Mouse (Mus musculus): ENCODE measurements at regions not wholly inside any gene's neighbourhood (a gene's known extent, or its start where the extent isn't known, plus 50 kb on each side); places are given as distances from the start of the nearest gene placed in this dataset.
A peak's percentile ranks its signal among the peaks of the same experiment; 100 is the strongest.

DNA sequence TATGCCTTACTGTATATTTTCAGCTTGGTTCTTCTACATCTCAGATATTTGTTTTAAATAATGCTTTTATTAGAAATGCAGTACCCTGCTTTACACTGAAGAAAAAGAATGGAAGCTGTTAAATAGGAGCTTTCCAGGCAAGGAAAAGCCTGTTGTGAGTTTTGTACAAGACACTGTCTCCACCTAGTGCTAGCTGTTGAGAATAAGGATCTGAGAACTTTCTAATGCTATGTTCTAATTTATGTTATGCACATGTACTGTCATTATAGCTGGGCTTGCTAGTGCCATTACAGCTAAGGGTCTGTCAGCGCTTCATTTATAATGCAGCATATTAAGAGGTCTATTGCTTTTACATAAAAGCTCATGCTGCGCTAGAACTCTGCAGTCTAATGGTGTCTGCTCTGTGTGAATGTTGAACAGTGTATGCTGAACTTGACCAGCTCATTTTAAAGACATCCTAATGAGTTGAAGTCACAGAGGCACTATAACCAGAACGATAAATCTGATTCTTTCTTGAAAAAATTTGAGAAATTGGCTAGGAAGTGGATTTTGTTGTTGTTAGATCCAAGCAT is 315.4 kb upstream of the Dnajc24 start:
- DNase-seq = no peak

DNA sequence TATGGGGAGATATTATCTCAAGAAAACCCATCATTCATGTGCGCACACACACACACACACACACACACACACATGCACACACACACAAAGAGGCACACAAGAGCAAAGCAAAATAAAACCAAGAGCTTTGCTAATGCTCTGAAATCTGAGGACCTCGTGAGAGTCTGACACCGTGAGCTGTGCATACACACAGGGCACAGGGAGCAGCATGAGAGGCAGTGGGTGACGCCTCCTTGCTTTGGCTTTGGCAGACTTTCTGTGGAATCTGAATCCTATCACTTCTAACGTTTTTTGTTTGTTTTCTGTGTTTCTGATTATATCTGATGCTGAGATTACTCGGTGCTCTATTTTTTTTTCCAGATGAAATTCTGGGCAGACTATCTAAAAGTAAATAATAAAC is 343.4 kb upstream of the Dnajc24 start:
- no peak for DNase-seq

DNA sequence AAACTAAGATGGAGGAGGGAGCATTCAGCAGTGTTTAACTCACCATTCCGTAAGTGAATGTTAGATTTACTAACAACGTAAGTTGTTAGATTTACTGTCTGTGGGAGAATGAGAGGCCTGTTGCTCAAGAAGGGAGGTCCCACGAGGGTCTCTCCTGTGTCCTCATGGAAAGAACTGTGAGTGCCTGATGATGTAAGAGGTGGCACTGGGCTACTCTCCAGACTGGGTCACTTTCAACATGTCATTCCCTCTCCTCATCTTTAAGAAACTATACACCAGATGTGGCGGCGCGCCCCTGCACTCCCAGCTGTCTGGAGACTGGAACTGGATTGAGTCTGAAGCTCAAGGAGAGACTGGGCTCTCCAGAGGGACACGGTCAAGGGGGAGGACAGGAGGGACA is 343.9 kb upstream of the Dnajc24 start:
- DNase-seq = no peak

DNA sequence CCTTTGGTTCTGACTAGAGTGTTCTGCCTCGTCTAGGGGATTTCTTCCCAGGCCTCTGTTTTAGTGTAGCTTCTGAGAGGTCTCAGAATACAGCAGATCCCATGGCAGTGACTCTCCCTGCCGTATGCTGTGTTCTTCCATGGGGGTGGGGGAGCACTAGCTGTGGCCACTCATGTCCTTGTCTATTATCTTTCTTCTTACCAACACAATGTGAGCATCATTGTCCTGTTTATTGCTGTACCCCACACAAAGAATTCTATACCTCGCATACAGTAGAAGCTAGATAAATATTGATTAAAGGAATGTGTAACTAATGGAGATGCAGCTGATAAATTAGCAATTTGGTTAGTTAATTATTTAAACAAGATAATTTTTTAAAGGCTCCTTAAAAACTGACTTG is 337.5 kb upstream of the Mpped2 start:
- DNase-seq = no peak

DNA sequence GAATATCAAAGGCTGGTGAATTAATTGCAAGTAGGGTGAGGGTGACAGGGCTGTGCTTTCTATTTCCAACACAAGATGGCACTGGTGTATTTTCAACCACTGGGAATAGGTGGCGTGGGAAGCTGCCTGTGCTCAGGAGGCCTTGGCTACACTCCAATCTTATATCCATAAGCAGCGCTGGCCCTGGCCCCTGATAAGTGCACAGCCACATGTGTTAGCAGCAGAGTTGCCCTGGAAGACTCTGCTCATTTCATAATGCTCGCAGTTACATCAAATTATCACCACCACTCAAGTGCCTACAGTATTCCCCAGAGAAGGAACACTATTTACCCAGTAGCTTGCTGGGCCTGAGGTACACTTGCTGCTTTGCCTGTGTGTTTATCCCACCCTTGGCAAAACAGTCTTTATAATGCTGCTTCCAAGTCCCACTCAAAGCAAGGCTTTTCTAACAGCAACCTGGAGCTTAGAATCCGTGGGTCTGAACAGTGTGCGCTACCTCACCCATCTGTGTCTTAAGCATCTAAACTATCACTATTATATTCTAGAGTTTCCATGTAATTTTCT is 337.0 kb upstream of the Mpped2 start:
- peak; percentile 89 for DNase-seq

DNA sequence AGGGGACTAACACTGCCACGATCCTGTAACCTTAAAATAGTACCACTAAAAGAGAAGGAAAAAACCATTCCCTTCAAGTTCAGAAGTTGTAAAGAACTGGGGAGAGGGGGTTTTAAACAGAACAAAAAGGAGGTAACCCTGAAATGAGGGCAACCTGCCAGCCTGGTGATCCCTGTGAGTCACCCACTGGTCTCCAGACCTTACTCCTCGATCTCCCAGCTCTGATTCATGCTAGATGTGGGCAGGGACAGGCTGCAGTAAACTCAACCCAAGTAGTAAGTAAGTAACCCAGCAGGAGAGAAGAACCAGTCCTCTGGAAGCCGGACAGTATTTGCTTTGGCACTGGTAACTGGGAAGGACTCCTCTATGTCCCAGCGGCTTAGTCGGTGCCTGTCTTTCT is 324.4 kb upstream of the Mpped2 start:
- DNase-seq = no peak

DNA sequence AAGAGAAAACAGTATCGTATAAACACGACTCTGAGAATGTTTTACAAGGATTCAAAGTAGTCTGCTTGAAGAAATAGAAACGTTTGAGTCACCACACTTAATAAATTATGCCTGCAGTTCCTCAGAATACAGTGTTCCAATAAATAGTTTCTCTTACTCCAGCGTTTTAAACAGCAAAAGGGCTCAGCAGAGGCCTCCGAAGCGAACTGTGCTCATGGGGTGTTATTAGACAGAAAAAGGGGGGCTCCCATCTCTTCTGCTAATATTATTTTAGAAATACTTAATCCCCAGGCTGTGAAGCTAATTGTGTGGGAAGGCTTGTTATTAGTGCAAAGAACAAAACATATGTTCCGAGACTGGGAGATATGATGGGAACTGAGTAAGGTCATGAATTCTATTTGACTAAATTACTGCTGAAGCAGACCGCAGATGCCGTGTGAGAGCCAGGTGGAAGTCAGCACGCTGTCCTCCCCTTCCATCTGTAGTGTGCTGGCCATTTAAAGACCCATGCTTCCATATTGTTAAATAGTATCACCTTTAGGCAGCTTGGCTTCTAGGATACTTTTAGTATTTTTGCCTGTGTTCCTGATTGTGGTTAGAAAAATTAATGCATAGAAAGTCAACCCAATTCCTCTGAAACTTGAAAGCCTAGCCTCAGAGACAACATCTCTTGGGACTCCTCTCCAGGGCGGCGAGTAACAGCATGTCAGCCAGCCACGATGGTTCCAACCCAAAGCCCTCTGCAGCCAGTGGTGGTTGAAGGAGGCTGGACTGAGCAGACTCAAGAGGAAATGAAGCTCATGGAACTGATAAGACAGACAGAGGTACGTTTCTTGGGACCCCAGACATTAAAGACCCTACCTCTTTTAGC is 309.4 kb upstream of the Mpped2 start:
- DNase-seq = peak; percentile 83

DNA sequence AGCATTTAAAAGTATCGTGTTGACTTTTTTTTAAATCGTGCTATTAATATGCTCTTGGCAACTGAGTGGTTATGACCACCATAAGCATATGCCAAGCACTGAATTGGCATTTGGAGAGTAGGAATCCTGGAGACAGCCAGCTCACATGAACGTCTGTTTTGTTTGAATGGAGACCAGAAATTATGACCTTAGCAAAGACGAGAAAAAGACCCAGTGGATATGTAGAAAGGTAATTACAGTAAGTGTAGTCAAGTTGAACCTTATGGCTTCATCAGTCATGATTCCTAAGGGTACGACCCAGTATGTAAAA is 308.8 kb upstream of the Mpped2 start:
- no peak for DNase-seq

DNA sequence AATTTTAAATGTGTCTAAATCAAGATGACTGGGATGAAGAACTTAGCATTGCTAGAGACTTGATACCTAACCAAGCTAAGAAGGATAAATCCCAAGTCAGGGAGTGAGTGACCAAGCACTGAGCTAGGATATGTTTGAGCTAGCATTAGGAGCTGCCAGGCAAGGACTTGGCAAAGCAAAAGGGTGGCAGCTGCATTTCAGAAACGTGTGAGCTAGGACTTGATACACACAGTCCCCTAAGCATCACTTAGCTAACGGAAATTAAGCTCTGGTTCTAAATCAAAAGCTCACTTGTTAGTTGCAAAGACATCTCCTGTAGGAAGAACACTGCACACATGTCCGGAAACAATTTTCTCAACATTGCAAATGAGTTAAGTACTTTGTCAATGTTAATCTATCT is 308.2 kb upstream of the Mpped2 start:
- peak; percentile 24 for DNase-seq

DNA sequence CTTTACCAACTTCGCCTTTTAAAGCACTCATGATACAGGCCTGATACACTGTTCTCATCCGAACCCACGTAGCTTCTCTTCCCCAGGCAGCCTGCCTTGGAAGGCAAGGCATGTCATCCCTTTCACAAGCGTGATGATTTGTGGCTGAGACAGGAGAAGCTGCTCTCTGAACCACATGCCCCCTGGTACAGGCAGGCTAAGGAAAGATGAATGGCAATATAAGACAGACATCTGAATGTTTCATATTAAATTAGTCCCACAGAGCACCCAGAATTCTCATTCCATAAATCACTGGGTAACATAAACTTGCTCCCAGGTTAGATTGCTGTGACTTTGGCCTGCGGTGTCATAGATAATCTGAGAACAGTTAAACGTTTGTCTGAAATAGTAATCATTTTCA is 280.9 kb upstream of the Mpped2 start:
- no peak for DNase-seq

DNA sequence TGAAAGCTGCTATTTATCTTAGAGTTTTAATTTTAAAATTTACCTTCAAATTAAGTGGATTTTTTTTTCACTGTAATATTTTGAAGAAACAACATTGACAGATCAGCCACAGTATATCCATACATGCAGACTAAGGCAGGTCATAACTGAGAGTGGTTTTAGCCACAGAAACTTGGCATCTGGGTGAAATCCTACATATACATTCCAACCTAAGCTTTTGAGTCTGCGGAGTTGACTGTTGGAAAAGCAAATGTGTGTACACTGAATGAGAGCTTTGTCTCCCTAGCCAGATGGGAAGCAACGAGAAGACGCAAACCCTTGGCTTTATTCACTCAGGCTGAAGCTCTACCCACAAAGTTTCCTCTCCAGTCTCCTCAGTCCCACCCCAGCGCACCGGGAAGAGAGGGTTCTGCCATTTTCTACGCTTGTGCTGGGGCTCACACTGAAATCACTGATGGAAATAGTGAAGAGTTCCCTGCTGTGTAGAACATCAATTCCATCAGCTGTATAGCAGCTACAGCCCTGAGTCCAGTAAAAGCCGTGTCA is 277.5 kb upstream of the Mpped2 start:
- peak; percentile 41 for DNase-seq

DNA sequence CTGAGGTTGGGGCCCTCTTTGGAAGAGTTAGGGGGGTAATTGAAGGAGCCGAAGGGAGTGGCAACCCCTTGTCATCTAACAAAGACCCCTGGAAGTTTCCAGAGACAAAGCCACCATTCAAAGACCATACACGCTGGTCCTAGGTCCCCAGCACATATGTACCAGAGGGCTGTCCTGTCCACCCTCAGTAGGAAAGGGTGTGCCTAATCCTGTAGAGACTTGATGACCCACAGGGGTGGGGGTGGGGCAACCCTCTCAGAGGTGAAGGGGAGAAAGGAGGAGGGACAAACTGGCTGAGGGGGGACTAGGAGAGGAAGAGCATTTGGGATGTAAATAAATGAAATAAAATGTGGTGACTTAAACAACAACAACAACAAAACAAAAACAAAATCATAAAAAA is 274.9 kb upstream of the Mpped2 start:
- no peak for DNase-seq

DNA sequence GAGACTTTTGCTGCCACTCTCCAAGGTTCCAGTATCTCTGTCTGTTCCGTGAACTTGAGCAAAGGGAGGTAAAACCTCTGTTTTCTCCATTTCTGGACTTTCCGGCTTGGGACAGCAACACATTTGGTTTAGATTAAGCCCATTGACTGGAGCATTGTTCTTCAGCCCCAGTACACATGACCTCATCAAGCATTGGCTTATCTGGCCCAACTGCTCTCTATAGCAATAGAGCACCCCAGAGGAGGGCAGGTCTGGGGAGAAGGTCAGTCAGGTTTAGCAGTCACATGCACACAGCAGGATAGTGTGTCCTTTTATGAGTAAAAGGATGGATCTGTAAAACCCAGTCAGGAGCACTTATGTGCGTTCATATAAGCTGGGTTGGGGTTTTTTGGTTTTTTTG is 268.1 kb upstream of the Mpped2 start:
- no peak for DNase-seq

DNA sequence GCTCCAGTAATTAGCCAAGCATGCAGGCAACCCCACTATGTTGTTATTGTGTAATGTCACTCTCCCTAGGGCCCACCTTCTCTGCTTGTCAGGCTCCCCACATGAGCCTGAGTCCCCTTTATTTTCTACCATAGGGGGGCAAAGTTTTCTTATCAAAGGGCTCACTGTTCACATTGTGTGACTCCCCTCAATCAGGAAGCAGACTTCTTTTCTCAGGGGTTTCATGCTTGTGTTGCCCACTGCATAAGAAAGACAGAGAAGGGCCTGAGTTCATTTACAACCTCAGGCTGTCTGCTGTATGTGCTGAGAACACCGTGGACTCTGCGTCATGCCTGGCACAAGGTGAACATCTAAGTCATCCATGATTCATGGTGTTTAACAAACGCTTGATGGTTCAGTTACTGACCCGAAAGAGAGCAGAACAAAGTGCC is 267.6 kb upstream of the Mpped2 start:
- no peak for DNase-seq

DNA sequence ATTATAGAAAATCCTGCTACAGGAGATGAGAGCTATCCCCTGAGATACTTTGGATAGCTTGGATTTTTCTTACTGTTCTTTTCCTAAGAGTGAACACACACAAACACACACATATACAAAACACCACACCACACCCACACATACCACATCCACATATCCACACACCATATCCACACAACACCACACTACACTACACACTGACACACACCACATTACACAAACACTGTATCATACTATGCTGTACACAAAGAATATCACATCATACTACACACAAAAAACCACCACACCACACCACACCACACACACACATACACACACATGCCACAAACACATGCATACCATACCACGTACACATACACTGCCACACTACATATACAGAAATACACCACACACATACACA is 267.1 kb upstream of the Mpped2 start:
- DNase-seq = no peak

DNA sequence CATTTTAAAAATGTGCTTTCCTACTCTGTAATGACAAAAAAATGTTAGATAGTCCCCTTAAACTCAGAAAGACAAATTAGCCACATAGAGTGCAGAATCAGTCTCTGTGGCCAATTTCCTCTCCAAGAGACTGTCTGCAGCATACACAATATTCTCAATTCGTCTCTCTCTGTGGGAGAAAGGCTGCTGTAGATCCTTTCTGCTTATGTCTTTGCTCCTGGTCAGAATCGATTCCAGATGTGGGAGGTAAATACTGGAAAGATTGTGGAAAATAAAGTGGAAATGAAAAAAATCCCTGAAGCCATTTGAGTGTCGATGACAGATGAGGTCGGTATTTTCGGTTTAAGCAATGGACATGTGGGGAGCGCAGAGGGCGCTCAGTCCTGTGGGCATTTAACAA is 265.8 kb upstream of the Mpped2 start:
- DNase-seq = no peak

DNA sequence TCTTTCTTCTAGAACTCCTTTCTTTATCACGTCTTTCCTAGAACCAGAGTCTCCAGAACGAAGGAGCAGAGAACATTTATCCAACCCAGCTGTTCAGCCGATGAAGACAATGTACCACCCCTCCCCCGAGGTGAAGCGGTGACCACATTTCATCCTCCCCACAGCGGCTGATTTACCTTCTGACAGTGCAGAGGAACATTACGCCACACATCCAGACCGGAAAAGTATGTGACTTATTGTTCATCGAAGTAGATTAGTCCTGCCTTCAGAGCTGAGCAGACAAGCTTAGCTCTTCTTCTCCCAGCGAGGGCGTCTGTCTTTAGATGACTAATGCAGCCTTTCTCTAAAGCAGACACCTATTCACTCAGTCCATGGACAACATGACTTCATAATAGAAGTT is 264.2 kb upstream of the Mpped2 start:
- no peak for DNase-seq

DNA sequence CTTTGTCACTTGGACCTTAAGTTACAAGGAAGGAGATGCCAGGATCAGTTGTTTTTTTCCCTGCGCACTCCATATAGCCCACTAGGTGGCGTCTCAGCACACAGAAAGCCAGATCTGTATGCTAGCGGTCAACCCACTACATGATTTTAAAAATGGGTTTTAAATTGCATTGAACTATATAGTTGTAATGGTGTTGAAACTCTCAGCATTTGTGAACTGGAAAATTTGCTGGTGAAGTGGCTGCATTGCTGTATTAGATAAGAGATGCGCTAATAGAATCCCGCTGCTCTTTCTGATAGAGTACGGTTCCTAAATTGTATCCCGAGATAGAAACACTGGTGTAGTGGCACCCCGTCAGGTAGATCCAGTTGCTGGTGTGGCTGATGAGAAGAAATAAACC is 261.9 kb upstream of the Mpped2 start:
- DNase-seq = no peak

DNA sequence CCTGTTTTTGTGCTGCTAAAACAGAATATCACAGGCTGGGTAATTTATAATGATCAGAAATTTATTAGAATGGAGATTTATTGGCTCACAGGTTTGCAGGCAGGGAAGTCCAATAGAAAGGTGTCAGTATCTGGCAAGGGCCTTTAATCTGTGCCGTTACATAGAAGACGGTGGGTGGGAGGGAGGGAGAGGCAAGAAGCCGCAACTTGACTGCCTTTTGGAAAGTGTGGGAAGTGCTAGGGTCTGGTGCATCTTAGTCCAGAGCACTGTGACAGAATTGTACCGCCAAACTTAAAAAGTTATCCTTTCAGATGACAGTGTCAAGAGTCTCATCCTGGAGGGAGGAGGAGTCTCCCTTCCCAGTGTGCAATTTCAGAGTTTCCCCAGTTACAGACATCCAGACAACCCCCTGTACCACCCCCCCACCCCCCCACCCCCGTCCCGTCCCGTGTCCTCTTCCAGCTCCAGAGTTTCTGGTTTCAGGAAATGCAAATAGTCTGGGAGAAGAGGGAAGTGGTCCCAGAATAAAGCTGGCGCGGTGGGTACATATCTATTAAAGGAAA is 261.4 kb upstream of the Mpped2 start:
- DNase-seq = no peak

DNA sequence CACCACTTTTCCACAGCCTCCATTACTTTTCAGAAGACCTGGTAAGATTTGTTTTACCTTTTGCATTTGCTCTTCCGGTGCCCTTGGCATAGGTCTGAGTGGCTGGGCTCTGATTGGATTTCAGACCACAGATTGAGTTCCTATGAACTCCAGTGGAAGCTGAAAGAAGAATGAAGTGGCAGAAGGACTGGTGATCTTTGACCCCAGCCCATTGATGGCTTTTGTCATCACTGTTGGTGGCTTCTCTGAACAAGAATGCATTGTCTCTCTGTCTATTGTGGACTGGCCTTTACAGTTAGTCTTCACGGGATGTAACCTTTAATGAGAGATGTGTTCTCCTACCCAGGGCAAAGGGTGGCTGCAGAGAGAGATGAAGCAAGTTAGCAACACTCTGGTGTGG is 256.9 kb upstream of the Mpped2 start:
- no peak for DNase-seq

DNA sequence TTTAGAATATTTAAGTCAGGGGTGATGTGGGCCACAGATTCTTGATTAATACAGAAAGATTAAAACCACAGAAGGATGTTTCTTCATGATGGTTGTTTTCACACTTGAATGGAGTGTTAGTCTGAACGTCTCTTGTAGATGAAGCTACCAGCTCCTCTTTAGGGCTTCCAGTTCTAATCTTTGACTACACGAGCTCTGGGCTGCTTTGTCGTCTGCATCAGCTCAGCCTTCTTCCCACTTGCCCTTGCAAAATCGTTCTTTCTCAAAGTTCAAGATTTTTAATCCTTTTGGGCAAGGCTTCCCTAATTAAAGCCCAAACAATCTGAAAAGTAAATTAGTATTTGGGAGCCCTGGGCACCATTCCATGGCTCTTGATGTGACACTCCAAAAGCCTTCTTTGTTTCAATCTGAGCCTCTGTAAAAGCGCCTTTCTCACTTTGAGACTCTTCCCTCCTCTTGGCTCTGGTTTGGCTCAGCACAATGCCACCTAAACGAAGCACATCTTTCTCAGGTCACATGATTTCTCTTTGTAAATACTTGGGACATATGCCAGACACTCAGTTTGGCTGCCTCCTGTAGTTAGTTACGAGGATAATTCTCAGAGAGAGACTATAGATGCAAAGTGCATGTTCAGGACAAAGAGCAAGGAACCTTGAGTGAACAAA is 238.6 kb upstream of the Mpped2 start:
- DNase-seq = no peak

DNA sequence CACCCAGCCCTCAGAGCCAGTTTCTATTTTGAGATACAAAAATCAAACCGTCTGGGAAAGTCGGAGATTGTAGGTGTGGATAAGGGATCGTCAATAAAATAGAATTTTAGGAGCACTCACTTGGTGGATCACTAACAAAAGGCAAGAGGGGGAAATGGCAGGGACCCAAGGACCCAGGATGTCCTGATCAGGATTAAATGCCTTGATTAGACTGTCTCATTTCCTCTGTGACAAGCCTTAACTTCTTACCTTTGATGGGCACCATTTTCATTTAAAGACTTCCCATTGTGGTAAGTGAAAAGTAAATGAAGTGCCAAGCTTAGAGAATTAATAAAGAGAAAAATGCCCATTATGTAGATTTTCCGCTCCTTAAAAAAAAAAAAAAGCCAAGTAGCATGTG is 238.0 kb upstream of the Mpped2 start:
- no peak for DNase-seq

DNA sequence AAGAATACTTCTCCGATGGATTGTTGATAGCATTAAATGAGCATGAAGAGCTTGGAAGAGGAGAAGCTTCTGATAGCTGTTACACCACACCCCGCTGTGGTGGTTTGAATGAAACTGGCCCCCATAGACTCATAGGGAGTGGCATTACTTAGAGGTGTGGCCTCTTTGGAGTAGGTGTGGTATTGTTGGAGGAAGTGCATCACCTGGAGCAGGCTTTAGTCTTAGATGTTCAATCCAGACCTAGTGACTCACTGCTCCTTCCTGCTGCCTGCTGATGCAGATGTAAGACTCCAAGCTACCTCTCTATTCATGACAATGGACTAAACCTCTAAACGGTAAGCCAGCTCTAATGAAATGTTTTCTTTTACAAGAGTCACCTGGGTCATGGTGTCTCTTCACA is 237.1 kb upstream of the Mpped2 start:
- no peak for DNase-seq

DNA sequence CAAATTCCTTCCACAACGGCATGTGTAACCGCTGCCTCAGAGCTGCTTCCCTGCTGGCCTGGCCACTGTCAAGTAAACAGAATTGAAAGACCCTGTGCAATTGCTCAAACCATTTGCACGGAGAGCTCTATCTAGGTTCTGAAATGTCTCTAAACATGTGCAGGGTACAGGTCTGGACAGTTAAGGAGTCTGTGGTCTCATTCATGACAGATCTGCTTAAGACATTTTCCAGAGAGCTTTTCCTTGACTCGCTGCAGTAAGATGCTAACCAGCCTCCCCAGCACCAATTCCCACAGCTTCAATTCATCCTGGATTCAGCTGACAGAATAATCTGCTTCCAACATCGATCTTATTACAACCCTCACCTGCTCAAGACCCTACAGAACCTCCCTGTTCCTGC is 235.1 kb upstream of the Mpped2 start:
- no peak for DNase-seq

Measured in heart, adult 11 months (tissue).